Mouse (Mus musculus): Measurements from ENCODE around the gene Rhbdf1.

Rhbdf1 gene

GRCm38 (mm10) chr11:32190603-32191110 lies 31.4 kb downstream of the Rhbdf1 start:
- DNase-seq (ENCODE audit: low spot score in 2 of 2): no peak

- no peak for DNase-seq (ENCODE audit: low spot score in 2 of 2)
Observed at GRCm38 (mm10) chr11:32190119-32190518, 32.0 kb downstream of the Rhbdf1 start.

- DNase-seq (ENCODE audit: low spot score in 2 of 2): no peak
Observed at GRCm38 (mm10) chr11:32189434-32189833, 32.7 kb downstream of the Rhbdf1 start.

- DNase-seq (ENCODE audit: low spot score in 2 of 2): no peak
Observed at GRCm38 (mm10) chr11:32188881-32189280, 33.2 kb downstream of the Rhbdf1 start.

GRCm38 (mm10) chr11:32187256-32187655 lies 34.8 kb downstream of the Rhbdf1 start:
- no peak for DNase-seq (ENCODE audit: low spot score in 2 of 2)

- DNase-seq (ENCODE audit: low spot score in 2 of 2): no peak
Observed at GRCm38 (mm10) chr11:32186031-32186430, 36.1 kb downstream of the Rhbdf1 start.

- DNase-seq (ENCODE audit: low spot score in 2 of 2): peak in 1 of 2 experiments; percentile 53
Observed at GRCm38 (mm10) chr11:32184469-32184868, 37.6 kb downstream of the Rhbdf1 start.

- peak; percentile 72 to 90 for DNase-seq (ENCODE audit: low spot score in 2 of 2)
Observed at GRCm38 (mm10) chr11:32181973-32182868, 39.9 kb downstream of the Rhbdf1 start.

GRCm38 (mm10) chr11:32181246-32181645 lies 40.9 kb downstream of the Rhbdf1 start:
- DNase-seq (ENCODE audit: low spot score in 2 of 2): peak in 1 of 2 experiments; percentile 45

GRCm38 (mm10) chr11:32178506-32178905 lies 43.6 kb downstream of the Rhbdf1 start:
- no peak for DNase-seq (ENCODE audit: low spot score in 2 of 2)

- no peak for DNase-seq (ENCODE audit: low spot score in 2 of 2)
Observed at GRCm38 (mm10) chr11:32166683-32167082, 55.4 kb downstream of the Rhbdf1 start.

- DNase-seq (ENCODE audit: low spot score in 2 of 2): peak; percentile 61 to 89
Observed at GRCm38 (mm10) chr11:32161922-32162804, 59.9 kb downstream of the Rhbdf1 start.

GRCm38 (mm10) chr11:32161500-32161899 lies 60.6 kb downstream of the Rhbdf1 start:
- no peak for DNase-seq (ENCODE audit: low spot score in 2 of 2)

GRCm38 (mm10) chr11:32160341-32160740 lies 61.8 kb downstream of the Rhbdf1 start:
- no peak for DNase-seq (ENCODE audit: low spot score in 2 of 2)

Measured in spleen, postnatal 4 days (tissue).